Mouse (Mus musculus) layer of hippocampus, adult 8-10 months (tissue): ENCODE measurements around the gene Cdkal1. TPM values are rescaled to one million over a fixed set of nuclear protein-coding genes. Genes with fewer than 3 reads are reported as not detected.

ENCODE experiments used
- DNase-seq, 2 experiments: peaks; one replicate each; pipeline ENCODE4 v3.0.0; 2022; ENCODE audit warnings: low spot score in 2 of 2
- total RNA-seq, 4 experiments: library from RNA; stranded (reverse); gene quantifications; 2 replicates each; pipeline ENCODE4 v1.2.4; 2022

Cdkal1 gene
- total RNA-seq, 4 experiments from 2014 or later = 28.2 to 31.9 (median 29.1) TPM

- DNase-seq = no peak
Measured at GRCm38 (mm10) chr13:29195722-29196121, 659.8 kb downstream of the Cdkal1 start.

GRCm38 (mm10) chr13:29194946-29195345 is 660.5 kb downstream of the Cdkal1 start:
- no peak for DNase-seq

- no peak for DNase-seq
Measured at GRCm38 (mm10) chr13:29192697-29193096, 662.8 kb downstream of the Cdkal1 start.

- DNase-seq = no peak
Measured at GRCm38 (mm10) chr13:29190548-29190947, 664.9 kb downstream of the Cdkal1 start.

DNA sequence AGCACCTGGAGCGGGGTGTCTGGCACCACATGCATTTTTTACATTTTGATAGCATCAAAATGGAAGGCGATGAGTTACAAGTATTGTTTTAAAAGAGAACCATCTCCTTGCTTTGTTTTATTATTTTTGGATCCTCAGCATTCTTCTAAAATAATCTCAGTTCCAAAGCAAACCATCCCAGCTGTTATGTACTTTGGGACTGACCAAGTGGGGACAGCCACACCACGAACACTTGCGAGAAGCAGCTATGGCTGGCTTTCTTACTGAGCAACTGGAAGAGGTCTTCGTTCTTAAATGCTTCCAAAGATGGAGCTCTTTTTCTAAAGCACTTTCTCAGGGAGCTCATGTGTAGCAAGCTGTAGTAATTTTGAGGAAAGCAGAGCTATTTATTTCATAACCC is 668.7 kb downstream of the Cdkal1 start:
- no peak for DNase-seq

DNA sequence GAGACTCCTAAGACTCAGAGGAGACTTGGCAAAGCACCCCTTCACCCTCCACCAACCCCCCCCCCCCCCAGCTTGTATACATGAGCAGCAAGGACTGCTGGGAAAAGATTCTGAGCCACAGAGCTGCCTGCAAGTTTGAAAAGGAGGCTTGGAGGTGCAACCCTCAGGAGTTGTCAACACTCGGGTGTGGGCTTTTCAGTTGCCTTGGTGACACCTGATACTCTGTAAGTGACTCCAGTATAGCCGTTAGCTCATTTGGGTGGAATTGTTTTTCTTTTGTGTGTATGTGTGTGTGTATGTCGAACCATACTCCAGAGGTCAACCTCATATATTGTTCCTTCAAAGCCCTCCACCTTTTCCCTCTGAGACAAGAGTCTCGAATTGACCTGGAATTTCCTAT is 669.9 kb downstream of the Cdkal1 start:
- no peak for DNase-seq

DNA sequence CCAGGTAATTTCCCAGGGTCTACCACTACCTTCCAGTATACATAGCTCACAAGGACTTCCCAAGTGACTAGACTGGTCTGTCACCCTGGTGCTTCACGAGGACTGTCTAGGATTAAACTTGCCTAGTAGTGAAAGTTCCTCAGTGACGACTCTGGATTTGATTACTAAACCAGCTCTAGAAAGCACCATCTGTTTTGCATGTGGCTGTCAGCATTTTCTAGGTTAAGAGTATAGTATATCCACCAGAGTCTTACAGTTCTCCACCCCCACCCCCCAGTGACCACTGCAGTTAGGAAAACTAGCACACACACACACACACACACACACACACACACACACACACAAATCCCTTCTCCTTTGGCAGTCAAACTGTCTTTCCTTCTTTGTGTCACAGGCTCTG is 670.9 kb downstream of the Cdkal1 start:
- no peak for DNase-seq

- no peak for DNase-seq
Measured at GRCm38 (mm10) chr13:29179861-29180260, 675.6 kb downstream of the Cdkal1 start.

DNA sequence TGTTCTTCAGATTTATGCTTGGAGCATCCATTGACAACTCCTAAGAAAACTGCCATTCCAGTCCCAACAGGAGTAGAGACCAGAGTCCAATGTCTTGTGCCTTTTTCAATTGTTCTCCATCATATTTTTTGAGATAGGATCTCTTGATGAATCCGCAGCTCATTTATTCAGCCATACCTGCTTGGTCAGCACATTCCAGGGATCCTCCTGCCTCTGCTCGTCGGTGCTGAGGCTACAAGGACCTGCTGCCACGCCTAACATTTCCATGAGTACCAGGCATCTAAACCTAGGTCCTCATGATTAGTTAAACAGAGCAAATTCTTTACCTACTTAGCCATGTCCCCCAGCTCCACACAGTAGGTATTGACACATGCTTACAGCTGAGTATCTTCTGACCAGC is 676.2 kb downstream of the Cdkal1 start:
- DNase-seq = no peak

- no peak for DNase-seq
Measured at GRCm38 (mm10) chr13:29177889-29178486, 677.5 kb downstream of the Cdkal1 start.

DNA sequence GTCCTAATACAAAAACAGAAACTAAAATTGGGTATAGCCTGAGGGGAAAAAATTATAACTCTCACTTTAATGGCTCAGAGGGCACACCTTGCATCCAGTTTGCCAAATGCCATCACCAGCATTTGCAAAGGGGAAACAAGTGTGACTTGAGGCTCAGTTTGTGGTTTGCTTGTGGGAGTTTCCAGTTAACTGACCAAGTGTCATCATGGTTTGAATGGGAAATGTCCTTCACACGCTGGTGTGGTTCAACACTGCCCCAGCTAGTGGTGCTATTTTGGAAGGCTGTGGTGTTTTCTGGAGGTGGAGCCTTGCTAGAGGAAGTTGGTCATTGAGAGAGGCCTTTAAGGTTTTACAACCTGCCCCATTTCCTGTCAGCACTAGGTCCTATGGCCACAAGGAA is 686.1 kb downstream of the Cdkal1 start:
- no peak for DNase-seq

DNA sequence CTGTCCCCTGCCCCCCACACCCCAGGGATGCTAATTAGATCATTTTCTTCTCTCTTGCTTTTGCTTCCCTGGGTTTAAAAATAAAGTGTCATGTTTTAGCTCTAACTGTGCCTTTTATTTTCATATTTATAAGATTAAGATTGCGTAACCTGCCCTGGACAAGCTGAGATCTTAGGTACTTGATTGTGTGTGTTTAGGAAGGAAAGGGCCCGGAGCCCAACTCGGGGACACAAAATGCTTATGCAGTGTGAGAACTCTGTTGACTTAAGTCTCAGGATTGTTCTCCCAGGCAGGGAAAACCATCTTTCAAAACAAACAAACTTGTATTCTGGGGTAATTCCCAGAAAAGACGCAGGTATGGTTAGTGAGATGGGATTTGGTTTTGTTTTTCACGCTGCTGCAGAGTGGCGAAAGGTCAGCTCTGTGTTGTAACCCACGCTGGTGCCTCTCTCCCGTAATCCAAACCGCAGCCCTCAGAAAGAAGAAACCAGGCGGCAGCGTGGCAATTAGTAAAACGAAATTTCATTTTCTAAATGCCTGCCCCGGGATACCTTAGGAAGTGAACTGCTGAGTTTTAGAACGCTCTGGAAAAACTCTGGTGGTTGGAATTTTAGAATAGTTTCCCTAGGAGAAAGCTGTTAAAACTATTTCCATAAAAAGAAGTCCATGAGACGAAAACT is 690.5 kb downstream of the Cdkal1 start:
- no peak for DNase-seq

- no peak for DNase-seq
Measured at GRCm38 (mm10) chr13:29162867-29163514, 692.5 kb downstream of the Cdkal1 start.

DNA sequence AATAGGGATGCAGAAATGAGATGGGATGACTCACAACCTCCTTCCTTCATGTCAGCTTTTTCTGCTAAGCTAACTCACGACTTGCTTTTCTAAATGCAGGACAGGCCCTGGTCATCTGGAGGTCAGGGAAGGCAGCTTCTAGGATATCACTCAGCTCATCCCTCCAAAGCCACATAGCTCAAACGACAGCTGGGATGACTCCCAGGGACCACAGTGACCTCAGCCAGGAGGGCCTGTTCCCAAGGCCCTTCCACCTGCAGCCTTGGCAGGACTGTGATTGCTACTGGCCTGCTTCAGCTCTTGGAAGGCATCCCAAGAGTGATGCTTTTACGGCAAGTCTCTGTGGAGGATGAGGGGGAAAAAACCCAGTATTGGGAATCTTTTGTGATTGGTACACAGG is 693.0 kb downstream of the Cdkal1 start:
- no peak for DNase-seq

DNA sequence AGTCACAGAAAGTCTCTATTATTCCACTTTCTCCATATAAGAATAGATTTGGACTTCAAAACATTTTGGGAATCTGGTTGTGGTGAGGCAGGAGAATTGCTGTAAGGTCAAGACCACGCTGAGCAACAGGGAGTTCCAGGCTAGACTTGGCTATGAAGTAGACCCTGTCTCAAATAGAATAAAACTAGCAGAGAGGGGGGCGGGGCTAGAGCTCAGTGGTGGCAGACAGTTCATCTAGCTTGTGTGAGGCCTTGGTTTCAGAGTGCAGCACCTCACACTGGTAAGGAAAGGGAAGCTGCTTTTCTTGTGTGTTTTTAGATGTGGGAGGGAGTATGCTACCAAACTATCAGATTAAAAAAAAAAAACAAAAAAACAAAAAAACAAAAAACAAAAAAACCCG is 694.0 kb downstream of the Cdkal1 start:
- DNase-seq = no peak

GRCm38 (mm10) chr13:29156703-29157102 is 698.8 kb downstream of the Cdkal1 start:
- no peak for DNase-seq

- DNase-seq = no peak
Measured at GRCm38 (mm10) chr13:29155297-29155696, 700.2 kb downstream of the Cdkal1 start.

DNA sequence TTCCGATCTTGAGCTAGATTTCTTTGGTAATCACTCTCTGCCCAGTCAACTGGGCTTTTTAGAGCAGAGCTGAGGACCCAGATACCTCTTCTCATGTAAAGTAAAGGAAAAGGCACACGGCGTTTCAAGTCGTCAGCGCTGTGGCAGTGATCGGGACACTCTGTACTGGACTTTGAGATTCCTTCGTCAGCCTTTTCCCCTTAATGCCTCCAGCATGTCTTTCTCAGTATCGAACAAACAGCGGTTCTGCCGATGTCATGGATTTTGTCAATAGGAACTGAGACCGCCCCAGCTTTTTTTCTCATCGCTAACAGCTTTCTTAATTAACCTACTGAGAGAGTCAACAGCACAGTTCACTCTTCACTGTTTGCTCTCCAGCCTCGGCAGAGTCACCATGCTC is 705.4 kb downstream of the Cdkal1 start:
- no peak for DNase-seq

DNA sequence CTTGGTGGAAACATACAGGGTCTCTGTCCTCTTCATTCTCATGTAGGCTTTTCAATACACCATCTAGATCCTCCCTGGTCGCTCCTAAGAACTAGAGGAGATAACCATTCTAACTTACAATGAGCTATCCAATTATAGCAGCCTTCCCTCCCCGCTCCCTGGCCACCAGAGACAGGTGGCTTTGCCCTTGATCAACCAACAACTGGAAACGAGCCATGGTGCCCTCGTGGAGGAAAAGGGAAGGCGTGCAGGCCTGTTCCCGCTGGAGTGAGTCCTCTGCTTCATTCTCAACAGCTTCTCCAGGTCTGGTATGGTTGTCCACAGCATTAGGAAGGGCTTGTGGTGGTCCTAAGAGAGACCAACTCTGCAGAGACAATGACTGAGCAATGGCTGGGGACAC is 706.1 kb downstream of the Cdkal1 start:
- DNase-seq = no peak

DNA sequence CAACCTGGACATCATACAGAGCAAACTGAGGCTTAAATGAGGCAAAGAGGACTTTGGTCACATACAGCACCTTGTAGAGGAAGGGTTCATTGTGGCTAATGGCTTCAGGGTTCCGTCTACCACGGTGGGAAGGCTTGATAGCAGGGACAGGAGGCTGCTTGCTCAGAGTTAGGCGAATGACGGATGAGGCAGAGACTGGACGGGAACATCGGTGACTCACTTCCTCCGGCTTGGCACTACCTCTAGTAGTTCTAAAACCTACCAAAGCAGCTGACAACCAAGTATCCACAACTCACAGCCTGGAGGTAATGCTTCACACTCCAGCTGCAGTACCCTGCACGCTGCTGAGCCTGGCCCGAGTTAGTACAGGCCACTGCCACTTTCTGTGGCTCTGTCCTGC is 706.9 kb downstream of the Cdkal1 start:
- no peak for DNase-seq
